Mouse (Mus musculus): ENCODE measurements around the gene Dydc2. TPM values are rescaled to one million over a fixed set of nuclear protein-coding genes. Genes with fewer than 3 reads are reported as not detected.

Dydc2 gene
- total RNA-seq, 2 experiments from 2014 or later: not detected

DNA sequence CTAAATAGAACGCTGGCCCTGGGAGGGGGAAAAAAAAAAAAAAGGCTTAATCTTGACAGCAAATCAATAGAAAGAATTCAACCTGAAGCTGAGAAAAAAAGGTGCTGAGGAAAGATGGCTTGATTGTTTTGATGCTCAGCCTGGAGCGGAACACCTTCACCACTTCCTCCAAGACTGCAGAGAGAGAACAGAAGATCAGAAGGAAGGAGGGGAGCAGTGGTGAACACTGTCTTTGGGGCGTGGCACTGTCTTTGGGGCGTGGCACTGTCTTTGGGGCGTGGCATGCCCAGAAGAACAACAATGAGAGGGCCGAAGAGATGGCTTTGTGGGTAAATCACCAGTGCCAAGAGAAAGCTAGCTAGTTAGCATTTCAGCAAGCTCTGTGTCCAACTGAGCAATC is 18.5 kb downstream of the Dydc2 start:
- ATAC-seq (replicated peaks; ENCODE audit: low FRiP score, poor library complexity, severe bottlenecking): no peak

DNA sequence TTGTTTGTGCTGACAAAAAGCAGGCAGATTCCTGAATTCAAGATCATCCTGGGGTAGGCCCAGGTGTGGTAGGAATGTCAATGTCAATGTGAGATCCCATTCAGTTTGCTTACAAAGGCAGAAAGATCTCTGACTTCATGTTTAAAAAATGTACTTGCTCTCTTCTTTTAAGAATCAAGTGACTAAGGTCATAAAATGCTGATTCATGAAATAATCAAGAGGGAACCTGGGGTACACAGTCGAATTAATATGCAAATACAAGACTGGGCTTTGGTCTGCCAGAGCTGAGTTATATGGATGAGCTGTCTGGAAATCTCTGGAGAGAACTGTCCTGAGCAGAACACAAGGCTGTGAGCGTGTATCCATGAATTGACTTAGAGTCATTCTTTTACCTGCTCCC is 21.6 kb downstream of the Dydc2 start:
- no peak for ATAC-seq (replicated peaks; ENCODE audit: low FRiP score, poor library complexity, severe bottlenecking)

DNA sequence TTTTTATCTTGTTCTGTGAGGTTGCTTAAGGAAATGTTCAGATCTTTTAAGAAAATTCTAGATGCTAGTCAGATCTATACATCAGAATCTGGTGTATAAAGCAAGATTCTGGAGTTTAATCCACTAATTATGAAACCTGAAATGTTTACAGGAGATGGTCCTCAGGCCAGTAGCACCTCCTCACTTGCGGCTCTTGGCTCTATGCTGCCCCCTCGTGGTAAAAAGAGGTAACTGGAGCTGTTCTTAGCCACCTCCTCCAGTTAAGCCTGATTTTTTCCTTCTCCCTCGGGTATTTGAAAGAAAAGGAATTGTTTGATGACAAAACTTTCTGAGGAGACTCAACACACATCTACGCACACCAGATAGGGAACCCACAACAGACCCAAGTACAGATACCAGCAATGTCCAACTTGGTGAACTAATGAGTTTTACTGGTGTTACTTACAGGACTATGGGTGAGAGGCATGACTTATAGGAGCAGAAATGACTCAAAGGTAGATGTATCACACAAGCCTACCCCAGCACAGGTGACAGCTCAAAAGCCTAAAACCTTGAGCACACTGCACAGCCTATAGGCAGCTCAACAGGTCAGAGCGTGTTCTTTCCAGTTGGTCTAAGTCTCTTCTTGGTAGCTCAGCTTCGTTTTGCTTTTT is 33.7 kb downstream of the Dydc2 start:
- ATAC-seq (replicated peaks; ENCODE audit: low FRiP score, poor library complexity, severe bottlenecking): peak; percentile 81

DNA sequence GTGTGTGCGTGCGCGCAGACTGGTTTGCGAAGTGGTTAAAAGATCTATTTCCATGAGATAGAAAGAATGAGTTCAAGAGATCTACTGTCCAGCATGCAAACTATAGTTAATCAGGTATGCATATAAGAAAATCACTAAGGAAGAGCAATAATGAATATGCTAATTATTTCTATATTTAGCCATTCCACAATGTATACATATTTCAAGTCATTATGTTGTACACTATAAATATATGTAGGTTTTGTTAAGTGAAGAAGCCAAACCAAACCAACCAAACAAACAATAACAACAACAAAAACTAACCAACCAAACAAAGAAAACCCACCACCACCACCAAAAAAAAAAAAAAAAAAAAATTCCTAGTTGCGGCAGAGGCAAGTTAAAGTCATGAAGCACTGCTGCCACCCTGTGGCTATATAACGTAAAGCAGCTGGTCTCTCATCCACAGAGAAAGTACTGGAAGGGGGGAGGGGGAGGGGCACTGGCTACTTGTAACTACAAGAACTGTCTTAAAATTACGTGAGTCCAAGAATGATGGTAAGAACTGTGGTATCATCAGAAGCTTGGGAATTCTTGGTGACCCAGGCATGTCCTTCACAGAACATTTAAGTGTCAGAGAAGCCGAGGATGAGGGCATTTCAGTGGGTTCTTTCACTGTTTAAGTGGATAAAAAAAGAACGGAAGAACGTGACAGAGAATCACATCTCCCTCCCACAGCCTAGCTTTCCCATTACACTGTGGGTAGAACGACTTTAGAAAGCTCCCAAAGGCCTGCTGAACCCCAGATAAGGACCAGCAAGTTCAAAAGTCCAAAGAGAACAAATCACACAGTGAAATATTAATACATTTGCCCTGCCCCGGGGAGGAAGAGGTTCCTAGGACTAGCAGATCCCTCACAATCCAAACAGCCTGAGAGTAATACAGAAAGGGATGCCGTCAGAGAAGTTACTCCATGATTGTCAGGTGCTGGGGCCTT is 35.6 kb downstream of the Dydc2 start:
- peak; percentile 79 for ATAC-seq (replicated peaks; ENCODE audit: low FRiP score, poor library complexity, severe bottlenecking)

DNA sequence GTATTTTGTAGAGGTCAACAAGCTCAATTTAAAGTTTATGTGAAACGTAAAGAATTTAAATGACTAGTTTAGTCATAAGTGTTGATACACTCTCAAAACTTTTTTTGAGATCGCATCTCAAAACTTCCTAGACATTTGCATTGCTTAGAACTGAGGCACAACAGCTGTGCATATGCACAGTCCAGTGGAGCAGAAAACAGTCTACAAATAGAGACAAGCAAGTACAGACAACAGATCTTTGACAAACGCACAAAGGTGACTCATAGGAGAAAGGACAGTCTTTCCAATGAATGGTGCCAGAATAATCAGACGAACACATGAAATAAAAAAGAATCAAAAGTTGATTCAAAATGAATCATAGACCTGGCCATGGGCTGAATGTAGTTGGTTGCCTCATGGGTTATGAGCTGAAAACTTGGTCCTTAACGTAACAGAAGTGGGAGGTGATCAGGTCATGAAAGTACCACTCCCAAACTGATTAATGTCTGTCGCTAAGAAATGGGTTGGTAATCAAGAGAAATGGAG is 38.0 kb downstream of the Dydc2 start:
- no peak for ATAC-seq (replicated peaks; ENCODE audit: low FRiP score, poor library complexity, severe bottlenecking)

DNA sequence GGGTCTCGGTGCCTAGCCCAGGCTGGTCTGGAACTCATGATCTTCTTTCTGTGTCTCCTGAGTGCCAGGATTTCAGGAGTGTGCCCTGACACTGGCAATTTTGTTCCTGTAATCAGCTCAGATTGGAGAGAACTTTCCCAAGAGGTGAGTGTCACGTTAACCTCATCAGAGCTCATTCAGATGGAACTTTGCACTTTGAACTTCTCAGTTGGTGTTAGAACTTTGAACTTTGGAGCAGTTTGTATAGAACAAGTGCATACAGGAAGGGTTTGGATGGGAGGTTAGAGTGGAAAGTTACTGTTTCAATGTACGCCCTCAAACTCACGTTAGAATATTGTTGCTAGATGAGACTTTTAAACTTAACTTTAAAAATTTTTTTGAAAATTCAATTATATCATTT is 39.7 kb downstream of the Dydc2 start:
- ATAC-seq (replicated peaks; ENCODE audit: low FRiP score, poor library complexity, severe bottlenecking): no peak

DNA sequence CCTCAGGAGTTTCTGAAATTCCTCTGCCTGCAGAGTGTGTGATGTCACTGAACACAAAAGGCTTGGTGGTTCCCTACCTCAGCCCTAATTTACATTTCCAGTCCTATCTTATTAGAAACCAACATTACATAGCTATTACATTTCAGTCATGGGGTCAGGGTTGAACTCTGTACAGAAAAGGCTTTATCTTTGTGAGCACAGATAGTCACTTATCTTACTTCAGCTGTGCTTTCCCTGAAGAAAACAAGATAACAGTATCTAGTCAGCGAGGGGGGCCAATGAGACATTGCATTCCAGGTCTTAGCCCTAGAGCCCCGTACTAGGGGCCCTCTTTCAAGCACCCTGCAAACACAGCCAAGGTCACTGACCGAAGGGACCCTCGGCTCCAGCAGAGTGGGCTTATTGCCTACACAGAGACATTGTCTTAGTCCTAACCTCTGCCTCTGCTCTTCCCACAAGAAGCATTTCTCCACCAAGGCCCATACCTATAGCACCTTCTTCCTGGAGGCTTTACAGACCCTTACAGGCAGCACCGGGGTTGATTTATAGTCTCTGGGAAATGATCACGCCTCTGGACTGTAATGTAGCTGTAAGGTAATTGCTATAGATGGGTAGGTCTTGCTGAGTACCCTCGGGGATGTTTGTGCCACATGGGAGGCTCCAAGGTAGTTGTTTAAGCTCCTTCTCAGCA is 43.3 kb downstream of the Dydc2 start:
- ATAC-seq (replicated peaks; ENCODE audit: low FRiP score, poor library complexity, severe bottlenecking): no peak; the same call in 1 of the 2 replicates

DNA sequence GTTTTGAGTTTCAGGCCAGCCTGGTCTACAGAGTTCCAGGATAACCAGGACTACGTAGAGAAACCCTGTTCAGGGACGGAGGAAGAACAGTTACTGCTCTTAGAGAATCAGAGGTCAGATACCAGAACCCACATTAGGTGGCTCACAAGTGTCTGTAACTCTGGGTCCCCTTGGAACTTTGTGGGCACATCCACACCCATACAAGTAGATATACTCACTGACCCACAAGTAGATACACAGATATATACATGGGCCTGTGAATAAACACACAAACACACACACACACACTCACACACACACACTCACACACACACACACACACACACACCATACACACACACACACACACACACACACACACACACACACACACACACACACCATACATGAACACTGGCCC is 43.9 kb downstream of the Dydc2 start:
- no peak for ATAC-seq (replicated peaks; ENCODE audit: low FRiP score, poor library complexity, severe bottlenecking)

DNA sequence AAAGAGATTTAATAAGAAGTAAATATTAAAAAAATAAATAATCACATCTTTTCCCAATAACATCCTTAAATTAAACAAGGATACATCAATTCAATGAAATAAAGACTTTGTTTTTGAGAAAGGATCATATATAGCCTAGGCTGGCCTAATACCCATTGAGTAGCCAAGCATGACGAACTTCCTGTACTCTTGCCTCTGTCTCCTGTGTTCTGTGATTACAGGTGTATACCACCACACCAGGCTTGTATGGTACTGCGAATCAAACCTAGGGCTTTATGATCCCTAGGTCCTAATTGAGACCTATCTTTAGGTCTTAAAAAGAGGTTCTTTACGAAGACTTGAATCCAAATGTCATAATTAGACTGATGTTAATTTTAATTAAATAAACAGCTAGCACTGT is 47.8 kb downstream of the Dydc2 start:
- ATAC-seq (replicated peaks; ENCODE audit: low FRiP score, poor library complexity, severe bottlenecking): no peak

DNA sequence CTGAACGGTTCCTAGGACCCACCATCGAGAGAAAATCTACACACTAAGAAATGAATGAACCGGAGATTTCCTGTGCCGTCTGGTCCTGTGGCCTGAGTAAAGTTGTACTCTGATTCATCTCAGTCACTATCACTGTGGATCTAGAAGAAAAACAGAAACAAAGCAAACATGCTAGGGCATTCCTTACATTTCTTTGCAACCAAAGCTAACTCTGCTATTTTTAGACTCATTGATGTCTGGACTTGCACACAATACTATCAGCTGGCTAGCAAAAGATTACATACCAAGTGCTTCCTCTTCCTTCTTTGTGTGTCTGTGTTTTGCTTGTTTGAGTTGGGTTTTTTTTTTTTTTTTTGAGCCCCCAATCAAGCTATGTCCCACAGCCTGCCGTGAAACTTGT is 51.5 kb downstream of the Dydc2 start:
- ATAC-seq (replicated peaks; ENCODE audit: low FRiP score, poor library complexity, severe bottlenecking): no peak

DNA sequence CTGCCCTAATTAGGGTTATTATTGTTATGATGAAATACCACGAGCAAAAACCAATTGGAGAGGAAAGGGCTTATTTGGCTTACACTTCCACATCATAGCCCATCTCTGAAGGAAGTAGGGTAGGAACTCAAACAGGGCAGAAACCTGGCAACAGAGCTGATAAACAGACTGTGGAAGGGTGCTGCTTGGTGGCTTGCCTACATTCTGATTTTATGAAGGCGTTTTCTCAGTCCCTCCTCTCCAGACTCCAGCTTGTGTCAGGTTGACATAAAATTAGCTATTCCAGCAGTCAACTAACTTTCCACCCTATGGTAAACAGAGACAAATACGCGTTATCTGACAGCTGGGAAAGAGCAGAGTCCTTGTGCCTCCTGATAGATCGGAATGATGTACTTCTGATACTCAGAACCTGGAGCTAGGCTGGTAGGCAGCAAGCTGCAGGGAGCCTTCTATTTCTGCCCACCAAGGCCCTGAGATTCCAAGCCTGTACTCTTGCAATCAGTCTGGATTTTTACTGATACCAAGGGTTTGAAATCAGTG is 54.2 kb downstream of the Dydc2 start:
- ATAC-seq (replicated peaks; ENCODE audit: low FRiP score, poor library complexity, severe bottlenecking): no peak

DNA sequence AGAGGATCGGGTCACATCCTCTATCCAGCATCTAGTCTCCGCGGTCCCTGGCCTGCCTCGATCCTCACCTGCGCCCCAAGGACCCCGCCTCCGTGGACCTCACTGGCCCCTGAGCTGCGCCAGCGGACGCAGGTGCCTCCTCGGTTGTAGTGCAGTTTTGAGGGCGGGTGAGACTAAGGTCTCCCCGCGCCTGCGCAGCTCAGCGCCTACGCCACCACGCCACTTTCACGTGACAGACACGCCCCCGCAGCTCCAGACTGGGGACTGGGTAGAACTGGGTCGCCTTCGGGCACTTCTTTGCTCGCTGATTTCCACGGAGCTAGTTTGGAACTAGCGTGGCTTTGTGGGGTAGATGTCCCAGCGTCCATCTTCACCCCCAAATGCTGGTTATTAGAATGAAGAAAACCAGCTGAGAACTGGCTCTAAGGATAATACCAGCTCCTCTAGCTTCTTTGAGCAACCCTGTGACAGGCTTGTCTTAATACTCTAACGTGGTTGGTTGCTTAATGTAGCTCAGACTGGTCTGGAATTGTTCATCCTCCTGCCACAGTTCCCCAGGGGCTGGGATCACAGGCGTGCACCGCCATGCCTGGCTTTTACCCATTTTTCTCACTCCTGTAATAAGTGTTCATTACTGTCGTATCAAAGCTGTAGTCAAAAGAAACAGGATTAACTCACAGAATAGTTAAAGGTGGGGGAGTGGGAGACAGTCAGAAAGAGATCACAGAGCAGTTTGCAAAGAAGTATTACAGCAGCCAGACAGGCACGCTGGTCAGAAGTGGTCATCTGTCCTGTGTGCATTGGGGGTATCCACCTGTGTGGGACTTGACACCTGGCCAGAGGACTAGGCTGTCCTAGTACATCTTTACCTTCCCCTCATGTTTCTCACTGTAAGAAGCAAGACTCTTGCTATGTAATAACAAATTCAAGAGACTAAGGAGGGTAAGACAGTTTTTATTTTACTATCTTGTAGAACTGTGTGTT is 55.1 kb downstream of the Dydc2 start, which contains the start of gene Fam213a:
Gene Fam213a (minus strand): TSS at position 159 of the 984 bp plus-strand sequence.
- ATAC-seq (replicated peaks; ENCODE audit: low FRiP score, poor library complexity, severe bottlenecking): peak; percentile 98

DNA sequence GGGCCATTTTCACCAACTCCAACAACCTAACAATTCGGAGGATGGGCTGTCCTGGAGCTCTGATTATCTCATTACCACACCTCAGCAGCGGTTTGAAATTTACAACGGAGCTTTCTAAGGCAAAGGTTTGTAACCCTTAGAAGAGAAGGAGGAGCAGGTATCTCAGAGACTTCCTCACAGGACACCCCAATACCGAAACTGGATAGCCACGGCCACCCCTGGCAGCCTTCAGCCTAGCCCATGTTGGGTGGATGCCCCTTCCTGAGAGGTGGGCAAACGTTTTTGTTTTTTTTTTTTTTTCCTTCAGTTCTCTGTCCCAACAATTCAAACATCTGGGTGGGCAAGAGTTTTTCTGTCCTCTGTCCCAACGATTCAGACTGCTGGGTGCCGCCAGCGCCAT is 55.9 kb downstream of the Dydc2 start:
- ATAC-seq (replicated peaks; ENCODE audit: low FRiP score, poor library complexity, severe bottlenecking): 0 out of 2 replicates have a peak, but pooled peaks have one; percentile 12

DNA sequence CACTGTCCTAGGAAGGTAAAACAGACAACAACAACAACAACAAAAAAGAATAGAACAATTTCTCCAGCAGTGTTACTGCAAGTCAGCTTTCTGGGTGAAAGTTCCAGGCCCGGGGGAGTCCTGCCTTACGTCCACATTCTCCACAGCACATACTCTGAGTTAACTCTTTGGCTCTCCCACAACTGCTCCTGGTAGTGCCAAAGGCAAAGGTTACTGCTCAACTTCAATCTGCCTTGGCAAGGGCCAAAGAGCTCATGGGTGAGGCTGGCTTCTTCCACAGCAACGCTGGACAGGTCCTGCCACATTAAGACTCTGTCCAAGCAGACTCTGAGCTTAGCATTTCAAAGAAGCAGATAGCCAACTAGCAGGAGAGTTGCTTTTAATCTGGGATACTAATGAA is 57.1 kb downstream of the Dydc2 start:
- ATAC-seq (replicated peaks; ENCODE audit: low FRiP score, poor library complexity, severe bottlenecking): no peak

DNA sequence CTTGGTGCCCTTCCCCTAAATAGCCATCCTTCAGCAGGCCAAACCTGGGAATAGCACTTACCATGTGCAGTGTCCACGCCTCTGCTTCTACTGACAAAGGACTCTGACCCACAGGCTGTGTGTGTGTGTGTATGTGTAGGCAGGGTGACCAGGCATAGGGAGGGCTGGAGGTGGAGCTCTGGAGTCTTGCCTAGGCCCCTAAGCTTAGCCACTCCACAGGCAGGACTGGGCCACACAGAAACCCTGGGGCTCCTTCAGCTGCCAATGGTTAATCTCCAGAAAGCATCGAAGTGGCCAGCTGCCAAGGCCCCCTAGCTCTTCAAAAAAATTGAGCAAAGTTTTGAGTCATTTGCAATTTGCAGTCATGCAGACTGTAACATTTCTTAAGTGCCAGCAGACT is 60.9 kb downstream of the Dydc2 start:
- peak; percentile 56 for ATAC-seq (replicated peaks; ENCODE audit: low FRiP score, poor library complexity, severe bottlenecking)

DNA sequence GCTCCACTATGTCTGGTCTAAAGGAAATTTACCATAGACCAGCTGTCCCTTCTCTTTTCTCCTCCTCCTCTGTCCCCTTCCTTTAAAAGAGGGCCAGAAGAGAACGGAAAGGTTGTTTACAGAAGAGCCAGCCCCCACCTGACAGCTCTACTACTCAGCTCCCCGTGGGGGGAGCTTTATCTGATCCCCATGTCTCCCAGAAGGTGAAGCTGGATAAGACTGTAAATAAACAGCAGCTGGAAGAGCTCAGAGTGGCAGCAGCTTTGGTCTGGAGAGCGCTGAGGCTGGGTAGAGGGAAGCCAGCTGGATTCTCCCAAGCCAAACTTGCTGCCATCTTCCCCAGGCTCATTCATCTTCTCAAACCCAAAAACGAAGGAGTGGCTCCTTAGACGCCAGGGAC is 61.4 kb downstream of the Dydc2 start:
- peak; percentile 77 for ATAC-seq (replicated peaks; ENCODE audit: low FRiP score, poor library complexity, severe bottlenecking)

DNA sequence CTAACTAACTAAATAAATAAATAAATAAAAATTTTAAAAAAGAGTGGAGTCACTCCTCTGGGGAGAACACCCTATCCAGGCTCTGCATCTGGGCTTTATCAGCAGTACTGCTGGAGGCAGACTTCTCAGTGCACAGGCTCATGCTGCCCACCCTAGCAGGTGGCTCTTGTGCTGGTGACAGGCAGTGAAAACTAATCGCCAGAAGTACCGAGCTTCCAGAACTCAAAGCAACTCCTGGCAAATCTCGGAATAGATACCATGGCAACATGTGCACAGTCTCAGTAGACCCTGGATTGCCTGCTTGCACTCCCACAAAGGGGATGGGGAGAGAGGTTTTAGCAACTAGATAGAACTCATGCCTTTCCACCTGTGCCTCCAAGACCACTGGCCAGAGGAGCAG is 62.1 kb downstream of the Dydc2 start:
- ATAC-seq (replicated peaks; ENCODE audit: low FRiP score, poor library complexity, severe bottlenecking): peak; percentile 79

DNA sequence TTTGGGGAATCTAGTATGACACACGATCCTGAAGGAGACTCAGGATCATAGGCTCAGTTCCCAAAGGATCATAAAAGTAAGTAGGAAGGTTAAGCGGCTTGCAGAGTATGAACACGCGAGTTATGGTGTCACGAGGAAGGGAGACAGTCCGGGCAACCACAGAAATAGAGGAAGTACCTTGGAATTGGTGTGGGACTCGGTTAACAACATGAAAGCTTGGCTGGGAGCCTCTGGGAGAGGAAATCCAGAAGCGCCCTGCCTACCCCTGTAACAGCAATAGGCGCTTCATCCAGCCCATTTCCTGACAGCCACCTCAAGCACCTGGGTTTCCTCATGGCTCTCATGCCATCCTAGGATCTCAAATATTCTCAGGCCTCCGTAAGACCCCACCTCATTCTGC is 62.7 kb downstream of the Dydc2 start:
- no peak for ATAC-seq (replicated peaks; ENCODE audit: low FRiP score, poor library complexity, severe bottlenecking)

DNA sequence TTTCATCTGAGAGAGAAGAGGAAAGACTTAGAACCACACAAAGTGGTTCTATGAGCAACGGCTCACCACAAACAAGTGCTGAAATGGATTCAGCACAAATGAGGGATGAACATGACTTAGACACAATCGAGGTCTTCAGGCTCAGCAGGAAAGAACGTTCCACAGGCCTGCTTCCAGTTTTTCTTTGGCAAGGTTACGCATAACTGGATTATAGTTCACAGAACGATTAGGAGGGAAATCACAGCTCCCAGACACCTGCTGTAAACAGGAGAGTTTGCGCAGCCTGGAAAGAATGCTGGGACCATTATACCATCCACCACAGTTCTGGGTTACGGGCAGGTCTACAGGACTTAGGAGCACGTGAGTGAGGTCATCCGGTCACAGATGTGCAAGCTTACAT is 63.3 kb downstream of the Dydc2 start:
- ATAC-seq (replicated peaks; ENCODE audit: low FRiP score, poor library complexity, severe bottlenecking): no peak
